Mouse (Mus musculus): Measurements from ENCODE around the gene Rc3h1. TPM values are rescaled to one million over a fixed set of nuclear protein-coding genes. Genes with fewer than 3 reads are reported as not detected.

Rc3h1 gene
- total and polyA plus RNA-seq, 3 experiments = 6.2 to 15.2 TPM; not detected in 1

DNA sequence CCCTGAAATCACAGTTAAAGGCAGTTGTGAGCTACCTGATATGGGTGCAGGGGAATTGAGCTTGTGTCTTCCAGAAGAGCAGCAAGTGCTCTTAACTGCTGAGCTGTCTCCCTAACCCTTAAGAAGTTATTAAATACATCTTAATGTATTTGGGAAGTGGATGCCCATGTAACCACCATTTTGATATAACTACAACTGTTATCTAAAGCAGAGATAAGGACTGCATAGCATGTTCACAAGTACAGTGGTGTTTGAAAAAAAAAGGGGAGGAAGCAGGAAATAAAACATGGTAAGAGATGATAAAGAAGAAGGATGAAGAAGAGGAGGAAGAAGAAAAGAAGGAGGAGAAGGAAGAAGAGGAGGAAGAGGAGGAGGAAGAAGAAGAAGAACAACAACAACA lies 25.1 kb downstream of the Rc3h1 start (continued):
- TF ChIP-seq TCF12 (IDR thresholded peaks at IDR 0.05; ENCODE audit: low read depth, low read length) (peak; percentile 77), JUND (IDR thresholded peaks at IDR 0.05; ENCODE audit: low read depth, low read length) (no peak), KAT2A (conservative IDR thresholded peaks at IDR 0.05; ENCODE audit: low read depth, low read length) (0 out of 2 replicates have a peak, but pooled peaks have one; percentile 30), TAL1 (IDR thresholded peaks at IDR 0.05; ENCODE audit: low read length) (no peak), RCOR1 (IDR thresholded peaks at IDR 0.05; ENCODE audit: low read depth, low read length) (peak; percentile 41; the same call in 1 of the 2 replicates), ZMIZ1 (IDR thresholded peaks at IDR 0.05; ENCODE audit: low read depth, low read length) (no peak)

DNA sequence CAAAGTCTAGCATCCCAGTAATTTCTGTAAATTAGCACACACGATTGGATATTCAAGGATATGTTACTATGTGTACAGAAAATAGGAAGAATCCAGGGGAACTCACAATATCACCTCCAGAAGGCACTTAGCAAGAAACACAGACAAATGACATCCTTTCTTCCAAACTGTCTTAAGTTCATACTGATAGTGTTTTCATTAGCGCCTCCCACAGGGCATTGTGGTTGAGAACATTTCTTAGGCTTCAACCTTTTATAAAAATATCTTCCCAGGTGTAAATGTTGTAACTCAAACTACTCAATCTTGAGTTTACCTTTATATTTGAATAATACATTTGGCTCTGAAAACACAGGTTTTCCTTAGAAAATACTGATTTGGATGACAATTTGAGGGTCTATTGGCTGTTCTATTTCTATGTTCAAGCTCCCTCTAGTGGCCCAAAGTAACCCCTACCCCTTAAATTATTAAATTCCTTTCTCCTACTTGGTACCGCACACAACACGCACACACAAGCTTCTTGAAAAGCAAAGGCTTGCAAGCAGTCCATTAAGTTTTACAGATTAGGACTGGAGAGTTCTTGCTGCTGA lies 27.8 kb downstream of the Rc3h1 start:
- TF ChIP-seq POLR2AphosphoS2 (IDR thresholded peaks at IDR 0.05; ENCODE audit: low read length) (no peak), JUND (IDR thresholded peaks at IDR 0.05; ENCODE audit: low read depth, low read length) (no peak), POLR2A (IDR thresholded peaks at IDR 0.05; ENCODE audit: control insufficient read depth in 1 of 2, insufficient read depth in 1 of 2, low read depth in 1 of 2, low read length in 2 of 2, poor library complexity in 1 of 2) (no peak), E2F4 (IDR thresholded peaks at IDR 0.05; ENCODE audit: borderline replicate concordance, low read depth, low read length) (no peak), ZC3H11A (IDR thresholded peaks at IDR 0.05; ENCODE audit: low read depth, low read length) (no peak; the same call in 1 of the 2 replicates), RAD21 (IDR thresholded peaks at IDR 0.05; ENCODE audit: low read depth, low read length) (peak; percentile 62), MYC (IDR thresholded peaks at IDR 0.05; ENCODE audit: low read depth, low read length) (no peak), ZNF384 (IDR thresholded peaks at IDR 0.05; ENCODE audit: low read depth, low read length) (no peak), RCOR1 (IDR thresholded peaks at IDR 0.05; ENCODE audit: low read depth, low read length) (no peak), CHD1 (IDR thresholded peaks at IDR 0.05; ENCODE audit: low read depth, low read length) (no peak), CTCF (IDR thresholded peaks at IDR 0.05 in 2 of 3, conservative IDR thresholded peaks at IDR 0.05 in 1 of 3; ENCODE audit: control insufficient read depth in 1 of 3, insufficient read depth in 1 of 3, low read depth in 2 of 3, low read length in 3 of 3, poor library complexity in 1 of 3, severe bottlenecking in 1 of 3) (peak in 2 of 3 experiments; percentile 54 to 74; a peak in 4 of 6 replicates), MAFK (IDR thresholded peaks at IDR 0.05; ENCODE audit: borderline replicate concordance, low read depth, low read length) (no peak), HCFC1 (IDR thresholded peaks at IDR 0.05; ENCODE audit: low read depth, low read length) (no peak), SMC3 (IDR thresholded peaks at IDR 0.05; ENCODE audit: low read depth, low read length) (peak; percentile 57), TBP (IDR thresholded peaks at IDR 0.05; ENCODE audit: low read depth, low read length) (no peak), GABPA (IDR thresholded peaks at IDR 0.05; ENCODE audit: low read depth, low read length) (no peak), SIN3A (IDR thresholded peaks at IDR 0.05; ENCODE audit: low read length) (no peak)
- Histone ChIP-seq H3K9ac (ENCODE audit: control insufficient read depth, low read depth, low read length, poor library complexity, severe bottlenecking) (no peak overlapping the region), H3K27me3 (ENCODE audit: control insufficient read depth in 1 of 2, insufficient read depth in 2 of 2, low read length in 2 of 2) (no peaks in the 10 kb centered on the region), H3K4me3 (ENCODE audit: control insufficient read depth in 1 of 2, insufficient read depth in 1 of 2, low read depth in 2 of 2, low read length in 2 of 2) (no peak overlapping the region), H3K27ac (ENCODE audit: control insufficient read depth, low read depth, low read length) (no peak overlapping the region), H3K9me3 (replicated peaks; ENCODE audit: insufficient read depth, low read length) (no peaks in the 10 kb centered on the region), H3K36me3 (ENCODE audit: control insufficient read depth in 1 of 2, insufficient read depth in 2 of 2, low read length in 2 of 2) (peaks cover 11 to 29% of the 10 kb centered on the region in 2 experiments), H3K4me1 (ENCODE audit: control insufficient read depth in 1 of 2, insufficient read depth in 2 of 2, low read length in 2 of 2) (peaks cover 9 to 12% of the 10 kb centered on the region in 2 experiments), H3K79me2 (ENCODE audit: control insufficient read depth, insufficient read depth, low read length, poor library complexity) (peaks cover 2% of the 10 kb centered on the region; the same call in 1 of the 2 replicates)
- DNase-seq (ENCODE audit: low read depth, low spot score) = peak; percentile 62
